Mouse (Mus musculus) hindbrain, embryonic 11.5 days (tissue): ENCODE measurements at regions not wholly inside any gene's neighbourhood (a gene's known extent, or its start where the extent isn't known, plus 50 kb on each side); places are given as distances from the start of the nearest gene placed in this dataset.

Experiments
- ATAC-seq: fragments of 200-750 bp; cut with Nextera tagmentation; 2 replicates; pipeline ENCODE4 v1.8.0; 2017; ENCODE audit warnings: mild to moderate bottlenecking, moderate TSS enrichment, moderate library complexity; ENCODE audit not compliant: low FRiP score
- DNase-seq: peaks from one replicate; pipeline ENCODE4 v3.0.0-alpha.2; 2015; ENCODE audit warnings: low spot score
- H3K27ac ChIP-seq: fragments of 300-500 bp; sonication (generic); 2 replicates; pipeline ENCODE4 v1.5.1; 2014; ENCODE audit warnings: mild to moderate bottlenecking, low read depth, low read length
- H3K27me3 ChIP-seq: fragments of 300-500 bp; sonication (generic); 2 replicates; pipeline ENCODE4 v1.6.1; 2014; ENCODE audit warnings: mild to moderate bottlenecking, low read length, moderate library complexity, mixed read lengths; ENCODE audit not compliant: control insufficient read depth, insufficient read depth
- H3K36me3 ChIP-seq: fragments of 300-500 bp; sonication (generic); 2 replicates; pipeline ENCODE4 v1.6.1; 2014; ENCODE audit warnings: mild to moderate bottlenecking, low read length, moderate library complexity, mixed read lengths; ENCODE audit not compliant: control insufficient read depth, insufficient read depth
- H3K4me1 ChIP-seq: fragments of 300-500 bp; sonication (generic); replicated peaks from 2 replicates; pipeline ENCODE4 v1.6.1; 2014; ENCODE audit warnings: low read length, mixed read lengths; ENCODE audit not compliant: control insufficient read depth, insufficient read depth
- H3K4me2 ChIP-seq: fragments of 300-500 bp; sonication (generic); replicated peaks from 2 replicates; pipeline ENCODE4 v1.6.1; 2014; ENCODE audit warnings: mild to moderate bottlenecking, low read depth, low read length
- H3K4me3 ChIP-seq: fragments of 300-500 bp; sonication (generic); 2 replicates; pipeline ENCODE4 v1.5.1; 2014; ENCODE audit warnings: low read depth, low read length
- H3K9ac ChIP-seq: fragments of 300-500 bp; sonication (generic); 2 replicates; pipeline ENCODE4 v1.6.1; 2014; ENCODE audit warnings: low read depth, low read length
- H3K9me3 ChIP-seq: fragments of 300-500 bp; sonication (generic); 2 replicates; pipeline ENCODE4 v1.6.1; 2016; ENCODE audit warnings: low read length; ENCODE audit not compliant: control insufficient read depth
- WGBS: fragments of 180-500 bp; shearing (Covaris S2); extraction: QIAGEN DNeasy Blood & Tissue Kit; methylation state at CpG from one replicate; pipeline ENCODE4 v1.1.7; 2014; 5-methylcytosine and 5-hydroxymethylcytosine counted together

DNA sequence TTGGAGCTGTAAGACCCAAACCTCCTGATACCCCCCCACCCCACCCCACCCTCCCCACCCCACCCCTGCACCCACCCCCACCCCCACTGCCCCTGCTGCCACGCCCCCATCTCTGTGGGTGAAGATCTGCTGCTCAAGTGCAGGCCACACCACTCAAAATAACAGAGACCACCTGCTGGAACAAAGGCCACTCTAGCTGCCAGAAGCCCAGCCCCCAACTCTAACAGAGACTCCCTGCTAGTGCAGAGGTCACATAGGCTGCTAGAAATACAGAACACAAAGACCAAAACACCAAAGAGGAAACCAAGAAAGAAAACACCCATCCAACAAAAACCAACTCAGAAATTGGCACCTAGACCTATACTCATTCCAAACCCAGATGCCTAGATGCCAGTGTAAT is 58.9 kb downstream of the Olfr267 start:
- no peaks in the 10 kb centered on the region for H3K36me3 ChIP-seq
- no peak overlapping the region for H3K4me3 ChIP-seq
- no peaks in the 10 kb centered on the region for H3K4me1 ChIP-seq
- DNase-seq (no peak), ATAC-seq (no peak)
- no peaks in the 10 kb centered on the region for H3K27me3 ChIP-seq
- no peak overlapping the region for H3K27ac ChIP-seq
- no peaks in the 10 kb centered on the region for H3K9me3 ChIP-seq
- H3K9ac ChIP-seq, result no peak overlapping the region
- no peak overlapping the region for H3K4me2 ChIP-seq
- WGBS, result 30% methylated on average over 1 of the region's 1 CpGs

DNA sequence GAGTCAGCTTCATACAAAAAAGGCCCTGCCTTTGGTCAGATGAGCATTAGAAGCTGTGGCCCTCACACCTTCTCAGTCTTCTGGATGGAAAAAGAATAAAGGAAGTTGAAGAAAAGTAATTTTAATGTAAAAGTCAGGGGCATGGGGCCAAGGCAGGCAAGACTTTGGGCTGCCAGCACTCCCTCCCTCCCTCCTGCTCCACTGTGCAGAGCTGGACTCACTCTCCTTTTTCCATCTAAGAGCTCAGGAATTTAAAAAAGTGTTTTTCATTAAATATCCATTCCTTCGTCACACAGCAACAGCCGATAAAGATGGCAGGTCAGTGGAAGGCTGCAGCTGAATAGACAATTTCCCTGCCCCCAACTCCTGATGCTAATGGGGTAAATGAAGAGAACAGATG is 61.1 kb downstream of the Olfr267 start:
- no peaks in the 10 kb centered on the region for H3K4me1 ChIP-seq
- DNase-seq (no peak), ATAC-seq (no peak)
- H3K4me2 ChIP-seq, result no peak overlapping the region
- 55% methylated on average over 2 of the region's 2 CpGs for WGBS
- H3K9me3 ChIP-seq, result no peaks in the 10 kb centered on the region
- no peaks in the 10 kb centered on the region for H3K36me3 ChIP-seq
- no peak overlapping the region for H3K9ac ChIP-seq
- no peak overlapping the region for H3K27ac ChIP-seq
- H3K4me3 ChIP-seq, result no peak overlapping the region
- no peaks in the 10 kb centered on the region for H3K27me3 ChIP-seq

DNA sequence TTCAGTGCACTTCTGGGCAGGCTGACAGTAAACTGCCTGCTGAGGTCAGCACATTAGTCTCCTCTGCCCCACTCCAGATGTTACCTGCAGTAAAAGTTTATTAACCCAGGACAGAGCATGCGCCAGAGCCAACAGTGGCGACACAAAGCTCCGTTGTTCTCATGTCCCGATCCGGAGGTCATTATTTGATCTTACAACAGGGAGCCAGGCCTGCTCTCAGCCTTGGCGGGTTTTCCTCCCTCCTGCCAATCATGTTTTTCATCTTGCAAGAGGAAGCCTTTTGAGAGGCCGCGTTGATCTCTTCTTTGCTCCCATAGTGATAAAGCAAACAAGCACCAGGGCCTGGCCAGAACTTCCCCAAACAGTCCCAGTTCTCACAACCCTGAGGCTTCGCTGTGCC is 64.7 kb downstream of the Olfr267 start:
- no peak overlapping the region for H3K4me3 ChIP-seq
- H3K4me1 ChIP-seq, result no peaks in the 10 kb centered on the region
- no peak overlapping the region for H3K9ac ChIP-seq
- ATAC-seq (no peak), DNase-seq (peak; percentile 40)
- WGBS, result 66% methylated on average over 9 of the region's 9 CpGs
- H3K27me3 ChIP-seq, result no peaks in the 10 kb centered on the region
- no peaks in the 10 kb centered on the region for H3K9me3 ChIP-seq
- no peaks in the 10 kb centered on the region for H3K36me3 ChIP-seq
- H3K4me2 ChIP-seq, result no peak overlapping the region
- H3K27ac ChIP-seq, result no peak overlapping the region

DNA sequence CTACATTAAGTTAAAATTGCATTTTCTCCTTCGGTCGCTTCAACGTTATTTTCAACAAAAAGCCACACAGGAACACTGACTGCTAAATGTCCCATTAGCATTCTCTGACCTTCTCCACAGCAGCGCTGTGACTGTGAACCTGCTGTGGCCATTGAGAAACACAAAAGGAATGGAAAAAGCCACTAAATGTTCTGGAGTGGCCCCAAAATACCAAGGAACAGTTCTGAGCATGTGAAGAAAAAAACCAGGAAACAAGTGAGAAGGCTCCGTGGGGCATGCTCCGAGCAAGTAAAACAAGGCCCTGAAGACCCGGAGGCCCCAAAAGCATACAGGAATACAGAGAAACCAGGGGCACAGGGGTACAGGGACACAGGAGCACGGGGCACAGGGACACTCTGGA is 66.8 kb downstream of the Olfr267 start:
- Histone ChIP-seq H3K27me3 (no peaks in the 10 kb centered on the region), H3K27ac (no peak overlapping the region)

DNA sequence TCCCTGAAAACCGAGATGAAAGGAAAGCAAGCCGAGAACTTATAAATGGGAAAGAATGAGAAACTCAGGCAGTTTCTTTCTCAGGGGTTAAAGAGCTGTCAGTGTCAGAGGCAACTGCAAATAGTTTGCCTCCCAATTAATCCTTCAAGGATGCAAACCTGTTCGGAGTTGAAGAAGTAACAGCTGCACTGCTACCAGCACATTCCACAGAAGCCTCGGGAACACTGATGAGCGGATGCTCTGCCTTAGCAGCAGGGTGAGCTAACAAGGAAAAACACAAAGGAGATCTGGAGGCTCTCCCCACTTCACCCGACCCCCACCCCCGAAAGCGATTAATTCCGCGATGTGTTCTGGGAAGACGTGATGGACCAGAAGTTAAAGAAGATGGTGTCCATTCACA is 71.1 kb downstream of the Olfr267 start:
- no peak for DNase-seq

More for the DNA sequence above, 66.8 kb downstream of the Olfr267 start:
- Histone ChIP-seq H3K9me3 (no peaks in the 10 kb centered on the region), H3K4me3 (no peak overlapping the region), H3K4me2 (no peak overlapping the region), H3K36me3 (no peaks in the 10 kb centered on the region), H3K9ac (no peak overlapping the region), H3K4me1 (no peaks in the 10 kb centered on the region)
- no peak for ATAC-seq
- 78% methylated on average over 8 of the region's 8 CpGs for WGBS
- DNase-seq, result no peak

DNA sequence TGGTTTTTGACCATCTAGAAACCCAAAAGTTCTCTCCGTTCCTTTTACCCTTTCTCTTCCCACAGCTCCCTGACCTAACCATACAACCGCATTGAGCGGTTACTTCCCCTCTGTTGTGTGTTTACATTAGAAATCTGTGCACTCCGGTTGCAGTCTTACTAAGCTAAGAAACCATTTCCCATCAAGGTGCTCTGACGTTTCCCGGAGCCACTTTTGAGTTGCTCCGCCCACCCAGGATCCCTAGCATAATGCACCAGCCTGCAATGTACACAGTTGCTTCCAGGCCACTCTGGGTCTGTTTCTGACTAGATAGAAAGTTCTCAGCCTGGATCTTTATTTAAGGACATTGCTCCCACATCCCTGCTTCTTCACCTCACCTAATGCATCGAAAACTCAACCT is 71.7 kb downstream of the Olfr267 start:
- H3K36me3 ChIP-seq, result no peaks in the 10 kb centered on the region
- no peak overlapping the region for H3K4me2 ChIP-seq
- no peak overlapping the region for H3K4me3 ChIP-seq
- H3K9ac ChIP-seq, result no peak overlapping the region
- no peak for ATAC-seq
- no peaks in the 10 kb centered on the region for H3K4me1 ChIP-seq
- 88% methylated on average over 8 of the region's 8 CpGs for WGBS
- H3K27me3 ChIP-seq, result no peaks in the 10 kb centered on the region
- no peak for DNase-seq
- no peaks in the 10 kb centered on the region for H3K9me3 ChIP-seq
- H3K27ac ChIP-seq, result no peak overlapping the region

More for the DNA sequence above, 71.1 kb downstream of the Olfr267 start:
- Histone ChIP-seq H3K36me3 (no peaks in the 10 kb centered on the region), H3K27me3 (no peaks in the 10 kb centered on the region), H3K4me3 (no peak overlapping the region), H3K9ac (no peak overlapping the region), H3K9me3 (no peaks in the 10 kb centered on the region), H3K4me2 (no peak overlapping the region), H3K27ac (no peak overlapping the region), H3K4me1 (no peaks in the 10 kb centered on the region)
- no peak for ATAC-seq
- WGBS, result 61% methylated on average over 11 of the region's 11 CpGs

DNA sequence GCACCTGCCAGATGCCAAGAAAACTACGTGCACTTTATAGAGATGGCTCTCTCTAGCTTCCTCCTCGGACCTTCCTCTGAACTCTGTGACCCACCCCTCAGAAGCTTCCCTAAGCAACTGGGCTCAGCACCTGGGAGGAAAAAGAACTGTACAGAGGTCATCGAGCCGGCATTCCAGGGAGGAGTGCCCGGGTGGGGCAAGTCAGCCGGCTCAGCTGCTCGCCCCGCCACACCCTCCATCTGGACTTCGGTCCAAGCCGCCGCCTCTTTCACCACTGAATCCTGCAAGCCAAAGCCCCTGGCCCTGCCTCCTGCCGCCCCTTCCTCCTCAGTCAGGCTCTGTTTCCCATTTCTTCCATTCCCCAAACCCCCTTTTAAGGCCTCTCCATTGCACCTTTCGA is 73.3 kb downstream of the Olfr267 start:
- H3K27me3 ChIP-seq, result no peaks in the 10 kb centered on the region
- no peak overlapping the region for H3K4me3 ChIP-seq
- no peaks in the 10 kb centered on the region for H3K36me3 ChIP-seq
- H3K9me3 ChIP-seq, result no peaks in the 10 kb centered on the region
- no peak overlapping the region for H3K9ac ChIP-seq
- H3K4me2 ChIP-seq, result no peak overlapping the region
- 62% methylated on average over 13 of the region's 13 CpGs for WGBS
- no peak for ATAC-seq
- DNase-seq, result no peak
- no peak overlapping the region for H3K27ac ChIP-seq
- no peaks in the 10 kb centered on the region for H3K4me1 ChIP-seq

DNA sequence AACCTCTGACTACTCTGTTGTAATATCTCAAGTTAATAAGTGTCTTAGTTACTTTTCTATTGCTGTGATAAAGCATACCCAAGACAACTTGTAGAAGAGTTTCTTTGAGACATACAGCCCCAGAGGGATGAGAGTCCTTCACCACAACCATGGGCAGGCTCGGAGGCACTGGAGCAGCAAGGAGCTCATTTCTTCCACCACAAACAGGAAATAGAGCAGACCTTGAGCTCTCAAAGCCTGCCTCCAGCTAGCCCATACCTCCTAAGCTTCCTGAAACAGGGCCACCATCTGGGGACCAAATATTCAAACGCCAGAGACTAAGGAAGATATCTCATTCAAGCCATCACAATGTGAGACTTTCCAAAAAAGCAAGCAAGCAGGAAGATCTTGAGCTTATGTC is 74.6 kb downstream of the Olfr267 start:
- ATAC-seq (no peak), DNase-seq (no peak)
- Histone ChIP-seq H3K4me3 (no peak overlapping the region), H3K9ac (no peak overlapping the region), H3K9me3 (no peaks in the 10 kb centered on the region), H3K27ac (no peak overlapping the region), H3K4me1 (no peaks in the 10 kb centered on the region), H3K36me3 (no peaks in the 10 kb centered on the region), H3K4me2 (no peak overlapping the region), H3K27me3 (no peaks in the 10 kb centered on the region)
- WGBS, result 90% methylated on average over 2 of the region's 2 CpGs

DNA sequence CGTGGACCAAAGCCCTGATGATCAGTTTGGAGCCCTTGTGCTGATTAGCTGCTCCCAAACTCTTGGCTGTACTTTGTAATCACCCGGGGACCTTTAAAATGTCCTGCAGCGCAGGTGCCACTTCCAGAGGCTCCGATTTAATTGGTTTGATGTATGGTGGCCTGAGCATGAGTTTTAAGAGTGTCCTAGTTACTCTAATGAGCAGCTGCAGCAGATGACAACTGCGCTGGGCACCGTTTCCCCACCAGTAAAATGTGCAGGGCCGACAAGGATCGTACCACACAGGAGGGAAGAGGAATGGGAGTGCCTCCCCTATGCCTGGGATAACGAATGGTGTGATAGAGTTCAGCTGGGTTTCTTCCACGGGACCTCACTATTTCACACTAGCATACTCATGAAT is 75.3 kb downstream of the Olfr267 start:
- Histone ChIP-seq H3K9me3 (no peaks in the 10 kb centered on the region), H3K27ac (no peak overlapping the region), H3K36me3 (no peaks in the 10 kb centered on the region), H3K4me3 (no peak overlapping the region), H3K9ac (no peak overlapping the region), H3K4me1 (no peaks in the 10 kb centered on the region), H3K4me2 (no peak overlapping the region), H3K27me3 (no peaks in the 10 kb centered on the region)
- no peak for ATAC-seq
- WGBS, result 84% methylated on average over 10 of the region's 10 CpGs
- no peak for DNase-seq
